Mouse (Mus musculus) effector memory CD4-positive, alpha-beta T cell, adult 5 months (primary cell): ENCODE measurements around the gene Sinhcaf. TPM values are rescaled to one million over a fixed set of nuclear protein-coding genes. Genes with fewer than 3 reads are reported as not detected.

ENCODE experiments used
- polyA plus RNA-seq: library from polyadenylated mRNA; unstranded; fragments of 100-300 nt; shearing (Covaris generic); gene quantifications from one replicate; pipeline ENCODE4 v1.2.1, GENCODE M21; 2017

Sinhcaf gene
- 38.0 TPM for polyA plus RNA-seq

DNA sequence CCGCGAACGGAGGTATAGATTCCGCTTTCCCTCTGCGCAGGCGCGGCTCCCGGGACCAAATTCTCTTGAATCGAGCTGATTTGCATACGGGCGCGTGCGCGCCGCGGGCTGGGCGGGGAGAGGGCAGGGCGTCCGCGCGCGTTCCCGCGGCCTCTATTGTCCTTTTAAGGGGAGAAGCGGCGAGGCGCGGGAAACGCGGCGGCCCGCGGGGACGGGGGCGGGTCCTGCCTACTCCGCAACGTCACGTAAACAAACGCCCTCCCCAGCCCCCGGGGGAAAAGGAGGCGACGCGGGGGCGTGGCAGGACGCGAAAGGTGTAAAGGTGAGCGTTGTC is at the start of gene Sinhcaf:
Sinhcaf (minus strand) TSS at position 59 of the 334 bp plus-strand sequence.

DNA sequence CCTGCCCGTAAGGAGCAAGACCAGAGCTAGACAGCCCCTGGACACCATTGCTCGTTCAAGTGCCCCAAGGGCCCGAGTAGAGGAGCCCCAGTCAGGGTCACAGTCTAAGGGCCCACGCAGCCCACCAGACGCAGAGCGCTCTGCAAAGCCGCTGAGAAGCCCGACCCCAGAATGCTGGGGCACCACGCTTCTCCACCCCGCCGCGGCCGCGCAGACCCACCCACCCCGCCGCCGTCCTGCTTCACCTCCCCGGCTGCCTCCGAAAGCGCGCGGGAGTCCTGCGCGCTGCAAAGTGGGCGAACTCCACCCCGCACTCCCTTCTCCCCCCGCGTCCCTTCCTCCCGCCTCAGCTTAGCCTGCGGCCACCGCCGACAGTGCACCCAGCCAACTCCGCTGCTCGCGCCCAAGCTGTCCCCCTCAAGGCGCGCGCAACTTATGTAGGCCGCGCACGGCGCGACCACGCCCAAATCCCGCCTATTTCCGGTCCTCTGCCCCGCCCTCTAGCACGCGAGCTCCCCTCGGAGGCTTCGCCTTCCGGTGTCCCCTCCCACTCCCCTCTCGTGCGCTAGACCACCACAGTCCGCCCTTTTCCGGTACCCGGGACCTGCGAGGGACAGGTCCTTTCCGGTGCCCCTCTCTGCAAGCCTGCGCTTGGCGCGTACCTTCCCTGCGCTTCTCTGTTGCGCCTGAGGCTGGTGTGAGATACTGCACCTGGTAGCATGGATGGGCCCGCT is 50.3 kb downstream of the Sinhcaf start, which contains the start of gene Caprin2:
Caprin2 (minus strand) TSS at position 465 of the 734 bp plus-strand sequence.

Other genes with a start within 250 kb of the Sinhcaf start
- 29.0 TPM for gene Ipo8, start 115.0 kb downstream of the Sinhcaf start, polyA plus RNA-seq
- gene Caprin2, start 50.2 kb downstream of the Sinhcaf start, polyA plus RNA-seq = 5.5 TPM
- 0.56 TPM for gene Dennd5b, start 155.2 kb upstream of the Sinhcaf start, polyA plus RNA-seq
- not detected for gene Gm10203, start 183.7 kb upstream of the Sinhcaf start, polyA plus RNA-seq
- 11.9 TPM for gene Etfbkmt, start 193.4 kb upstream of the Sinhcaf start, polyA plus RNA-seq
- gene Amn1, start 242.2 kb upstream of the Sinhcaf start, polyA plus RNA-seq = 20.7 TPM